Mouse (Mus musculus) forebrain, postnatal 0 days (tissue): ENCODE results near the gene Dync1h1. TPM values are rescaled to one million over a fixed set of nuclear protein-coding genes. Genes with fewer than 3 reads are reported as not detected.
A peak's percentile ranks its signal among the peaks of the same experiment; 100 is the strongest.

Source experiments
- ATAC-seq: fragments of 200-750 bp; cut with Nextera tagmentation; 2 replicates; pipeline ENCODE4 v1.8.0; 2017; ENCODE audit warnings: mild to moderate bottlenecking, moderate library complexity
- DNase-seq: peaks from one replicate; pipeline ENCODE4 v3.0.0-alpha.2; 2015
- H3K27ac ChIP-seq: fragments of 300-500 bp; sonication (generic); 2 replicates; pipeline ENCODE4 v1.5.1; 2014; ENCODE audit warnings: low read depth, mild to moderate bottlenecking, antibody characterized with exemption, low read length, moderate library complexity, mixed read lengths
- H3K27me3 ChIP-seq: fragments of 300-500 bp; sonication (generic); 2 replicates; pipeline ENCODE4 v1.6.1; 2014; ENCODE audit warnings: mild to moderate bottlenecking, low read length, mixed read lengths; ENCODE audit not compliant: insufficient read depth
- H3K36me3 ChIP-seq: fragments of 300-500 bp; sonication (generic); 2 replicates; pipeline ENCODE4 v1.6.1; 2014; ENCODE audit warnings: mild to moderate bottlenecking, moderate library complexity; ENCODE audit not compliant: insufficient read depth
- H3K4me1 ChIP-seq: fragments of 300-500 bp; sonication (generic); 2 replicates; pipeline ENCODE4 v1.6.1; 2014; ENCODE audit warnings: antibody characterized with exemption; ENCODE audit not compliant: insufficient read depth
- H3K4me2 ChIP-seq: fragments of 300-500 bp; sonication (generic); 2 replicates; pipeline ENCODE4 v1.6.1; 2014; ENCODE audit warnings: low read depth, mild to moderate bottlenecking, moderate library complexity
- H3K4me3 ChIP-seq: fragments of 300-500 bp; sonication (generic); 2 replicates; pipeline ENCODE4 v1.5.1; 2014; ENCODE audit warnings: low read depth, low read length, mixed read lengths
- H3K9ac ChIP-seq: fragments of 300-500 bp; sonication (generic); 2 replicates; pipeline ENCODE4 v1.6.1; 2014; ENCODE audit warnings: mild to moderate bottlenecking
- H3K9me3 ChIP-seq: fragments of 300-500 bp; sonication (generic); 2 replicates; pipeline ENCODE4 v1.6.1; 2016; ENCODE audit warnings: low read length
- CTCF ChIP-seq: sonication (generic); IDR thresholded peaks from 2 replicates; pipeline ENCODE4 v1.5.1; 2016; ENCODE audit warnings: antibody characterized with exemption, control low read depth, low read depth
- WGBS: fragments of 180-500 bp; shearing (Covaris S2); extraction: QIAGEN DNeasy Blood & Tissue Kit; methylation state at CpG from one replicate; pipeline ENCODE4 v1.1.7; 2014; 5-methylcytosine and 5-hydroxymethylcytosine counted together
- polyA plus RNA-seq: library from polyadenylated mRNA; unstranded; fragments of >200 nt; fragmentation: Nextera tagmentation; extraction: Ambion mirVana; gene quantifications from 2 replicates; pipeline ENCODE4 v1.2.1, GENCODE M21; 2015
- total RNA-seq: library from RNA; depleted of rRNA; stranded (reverse); fragments of >200 nt; gene quantifications from 2 replicates; pipeline ENCODE4 v1.2.3, GENCODE M21; 2014

Dync1h1 gene
- total and polyA plus RNA-seq, 2 experiments from 2014 or later, result 54.6 to 253 TPM

DNA sequence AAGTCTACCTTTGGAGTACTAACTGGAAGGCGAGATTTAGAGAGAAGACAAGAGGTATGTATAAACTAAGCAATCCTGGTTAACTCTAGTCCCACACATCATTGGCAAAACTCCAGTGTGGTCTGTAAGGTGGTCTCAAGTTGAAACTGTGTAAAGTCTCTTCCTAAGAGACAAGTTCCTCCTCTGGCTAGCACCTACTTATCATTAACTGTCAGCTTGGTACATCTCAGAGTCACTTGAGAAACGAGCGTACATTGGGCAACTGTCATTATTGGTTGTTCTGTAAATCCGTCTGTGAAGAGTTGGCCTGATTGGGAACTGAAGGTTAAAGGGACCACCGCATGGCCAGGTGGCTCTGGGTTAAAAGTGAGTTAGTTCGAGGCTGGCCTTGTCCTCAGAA lies 12.6 kb upstream of the Dync1h1 start:
- Histone ChIP-seq H3K9me3 (no peaks in the 10 kb centered on the region), H3K4me2 (no peak overlapping the region), H3K4me1 (peaks cover 9% of the 10 kb centered on the region), H3K4me3 (no peak overlapping the region), H3K27me3 (no peaks in the 10 kb centered on the region), H3K9ac (no peak overlapping the region), H3K27ac (no peak overlapping the region), H3K36me3 (no peaks in the 10 kb centered on the region)
- no peak for TF ChIP-seq CTCF
- no peak for ATAC-seq
- WGBS, result 80% methylated on average over 6 of the region's 6 CpGs
- no peak for DNase-seq

DNA sequence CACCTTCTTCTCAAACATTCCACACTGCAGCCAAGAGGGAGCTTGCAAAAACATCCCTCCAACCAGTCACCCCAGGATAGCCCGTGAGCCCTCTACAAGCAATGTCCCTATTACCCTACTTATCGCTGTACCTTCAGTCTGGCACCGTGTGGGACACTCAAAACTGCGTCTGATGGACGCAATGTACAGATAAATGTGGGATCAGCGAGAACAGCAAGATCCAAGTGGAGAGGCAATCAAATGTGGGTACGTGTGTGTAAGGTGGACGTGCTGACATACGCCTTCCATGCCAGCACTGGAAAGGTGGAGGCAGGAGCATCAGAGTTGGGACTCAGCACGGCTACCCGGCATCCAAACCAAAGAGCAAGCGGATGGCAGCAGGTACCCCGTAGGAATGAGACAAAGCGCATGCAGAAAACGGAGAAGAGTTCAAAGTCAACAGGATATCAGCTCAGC lies 10.4 kb upstream of the Dync1h1 start:
- WGBS, result 4% methylated on average over 15 of the region's 15 CpGs
- peak overlapping the region; percentile 90 for H3K4me2 ChIP-seq
- H3K27ac ChIP-seq, result peak overlapping the region; percentile 98
- peaks cover 9% of the 10 kb centered on the region for H3K4me1 ChIP-seq
- peak overlapping the region; percentile 87 for H3K4me3 ChIP-seq
- DNase-seq (no peak), ATAC-seq (peak; percentile 34; the same call in 1 of the 2 replicates)
- no peak for TF ChIP-seq CTCF
- H3K36me3 ChIP-seq, result no peaks in the 10 kb centered on the region
- no peaks in the 10 kb centered on the region for H3K27me3 ChIP-seq
- peak overlapping the region; percentile 90 for H3K9ac ChIP-seq
- no peaks in the 10 kb centered on the region for H3K9me3 ChIP-seq

DNA sequence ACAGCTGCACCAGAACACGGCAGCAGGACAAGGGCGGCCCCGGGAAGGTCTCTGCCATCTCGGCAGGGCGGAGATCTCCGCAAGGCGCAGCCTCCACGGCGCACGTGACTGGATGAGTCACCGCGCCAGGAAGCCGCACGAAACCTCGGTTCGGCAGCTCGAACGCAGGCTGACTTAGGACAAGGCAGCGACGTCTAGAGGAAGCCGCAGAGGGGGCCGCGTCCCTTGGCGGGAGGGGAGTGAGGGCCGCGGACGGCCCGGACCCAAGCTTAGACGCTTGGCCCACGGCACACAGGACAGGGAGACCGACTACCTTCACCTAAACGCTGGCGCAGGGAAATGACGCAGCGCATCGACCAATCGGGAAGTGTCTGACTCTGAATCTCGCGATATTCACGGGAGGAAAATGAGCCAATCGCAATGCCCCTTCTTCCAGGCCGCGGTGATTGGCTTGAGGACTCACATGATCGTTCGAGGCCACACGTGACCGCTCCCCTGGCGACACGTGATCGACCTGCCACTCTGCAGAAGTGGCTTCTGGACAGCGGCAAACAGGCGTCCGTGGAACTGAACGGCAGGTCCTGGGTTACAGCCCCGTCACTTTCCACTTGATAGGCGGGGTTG lies 9.9 kb upstream of the Dync1h1 start:
- no peaks in the 10 kb centered on the region for H3K9me3 ChIP-seq
- WGBS, result 2% methylated on average over 56 of the region's 56 CpGs
- peak overlapping the region; percentile 98 for H3K27ac ChIP-seq
- peak; percentile 100 for DNase-seq
- H3K4me3 ChIP-seq, result peak overlapping the region; percentile 87
- peaks cover 9% of the 10 kb centered on the region for H3K4me1 ChIP-seq
- peak; percentile 98 for ATAC-seq
- H3K9ac ChIP-seq, result peak overlapping the region; percentile 90
- no peak for TF ChIP-seq CTCF
- H3K4me2 ChIP-seq, result peak overlapping the region; percentile 90
- H3K36me3 ChIP-seq, result no peaks in the 10 kb centered on the region
- no peaks in the 10 kb centered on the region for H3K27me3 ChIP-seq

DNA sequence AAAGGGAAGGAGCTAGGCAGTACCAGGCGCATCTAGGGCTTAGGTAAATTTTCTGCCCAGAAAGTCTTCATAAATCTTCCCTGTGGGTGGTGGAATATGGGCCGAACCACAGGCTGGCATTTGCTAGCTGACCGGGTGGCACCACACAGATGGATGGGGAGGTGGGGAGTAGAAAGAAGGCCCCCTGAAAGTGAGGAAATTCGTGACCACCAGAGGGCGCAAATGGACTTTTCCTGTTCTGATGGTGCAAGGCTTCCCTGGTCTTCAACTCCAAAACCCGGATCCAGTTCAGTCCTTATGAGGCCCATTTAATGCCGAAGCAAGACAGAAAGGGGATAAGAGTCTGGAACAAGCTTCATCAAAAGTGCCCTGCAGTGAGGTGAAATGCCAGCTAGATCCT lies 2.7 kb upstream of the Dync1h1 start:
- peak; percentile 78 for TF ChIP-seq CTCF
- no peaks in the 10 kb centered on the region for H3K9me3 ChIP-seq
- H3K4me3 ChIP-seq, result no peak overlapping the region
- no peak overlapping the region for H3K4me2 ChIP-seq
- no peak overlapping the region for H3K9ac ChIP-seq
- DNase-seq, result peak; percentile 80
- ATAC-seq, result no peak
- 5% methylated on average over 7 of the region's 7 CpGs for WGBS
- no peak overlapping the region for H3K27ac ChIP-seq
- H3K4me1 ChIP-seq, result peaks cover 12% of the 10 kb centered on the region
- H3K36me3 ChIP-seq, result no peaks in the 10 kb centered on the region
- H3K27me3 ChIP-seq, result no peaks in the 10 kb centered on the region

DNA sequence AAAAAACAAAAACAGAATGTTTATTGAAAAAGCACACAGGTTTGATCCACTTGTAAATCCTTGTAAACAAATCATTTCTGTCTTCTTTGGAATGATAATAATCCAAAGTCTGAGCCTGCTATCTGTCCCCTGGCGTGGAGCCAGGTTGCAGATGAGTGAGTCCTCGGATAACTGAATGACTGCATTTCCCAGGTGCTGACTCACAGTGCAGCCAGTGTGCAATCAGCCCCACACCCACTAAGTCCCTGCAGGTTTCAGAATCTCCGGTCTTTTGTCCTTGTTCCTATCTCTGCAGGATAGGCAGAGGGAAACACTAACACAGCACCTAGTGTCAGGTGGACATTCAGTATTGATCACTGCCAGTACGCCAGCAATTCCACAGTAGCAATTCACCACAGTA lies 1.5 kb upstream of the Dync1h1 start:
- peaks cover 18% of the 10 kb centered on the region for H3K4me1 ChIP-seq
- 0 out of 2 replicates have a peak overlapping the region, but pooled peaks have one; percentile 99 for H3K4me3 ChIP-seq
- no peaks in the 10 kb centered on the region for H3K36me3 ChIP-seq
- H3K9ac ChIP-seq, result 0 out of 2 replicates have a peak overlapping the region, but pooled peaks have one; percentile 99
- H3K27ac ChIP-seq, result peak overlapping the region; percentile 29; the same call in 1 of the 2 replicates
- ATAC-seq (no peak), DNase-seq (peak; percentile 4)
- TF ChIP-seq CTCF, result no peak
- peak overlapping the region; percentile 77 for H3K4me2 ChIP-seq
- H3K9me3 ChIP-seq, result no peaks in the 10 kb centered on the region
- H3K27me3 ChIP-seq, result no peaks in the 10 kb centered on the region
- 63% methylated on average over 4 of the region's 4 CpGs for WGBS

DNA sequence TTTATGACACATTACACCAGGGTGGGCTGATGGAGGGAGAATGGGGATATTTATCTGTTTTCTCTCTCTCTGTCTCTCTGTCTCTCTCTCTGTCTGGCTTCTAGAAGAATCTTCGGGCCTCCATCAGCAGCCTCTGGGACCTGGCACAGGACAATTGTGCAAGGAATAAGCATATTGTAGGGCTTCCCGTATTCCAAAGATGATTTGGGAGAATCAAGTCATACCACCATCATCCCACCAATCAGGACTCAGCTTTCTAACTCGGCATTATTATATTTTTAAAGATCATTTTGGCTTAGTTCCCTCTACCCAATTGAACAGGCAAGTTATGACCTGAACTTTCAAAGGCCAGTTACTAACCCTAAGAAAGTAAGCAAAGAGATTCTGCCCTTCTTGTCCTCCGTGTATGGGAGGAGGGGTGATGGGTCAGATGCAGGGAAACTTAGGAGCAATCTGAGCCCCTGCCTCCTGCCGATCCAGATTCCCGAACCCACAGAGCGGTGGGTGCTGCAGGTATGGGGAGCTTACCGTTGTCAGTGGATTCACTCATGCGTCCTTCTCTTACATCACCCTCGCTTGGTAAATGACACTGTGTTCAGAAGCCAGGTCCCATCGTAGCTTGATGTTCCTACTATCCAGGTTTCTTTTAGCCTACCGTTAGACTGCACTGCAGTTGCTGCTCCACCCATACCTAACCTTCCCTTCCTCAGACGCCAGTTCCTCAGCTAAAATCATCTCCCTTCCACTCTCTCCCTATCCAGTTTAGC lies 844 bp upstream of the Dync1h1 start:
- no peaks in the 10 kb centered on the region for H3K27me3 ChIP-seq
- H3K9ac ChIP-seq, result peak overlapping the region; percentile 99
- DNase-seq (peak; percentile 43), ATAC-seq (peak; percentile 3; the same call in 1 of the 2 replicates)
- H3K4me3 ChIP-seq, result peak overlapping the region; percentile 99
- H3K36me3 ChIP-seq, result no peaks in the 10 kb centered on the region
- H3K27ac ChIP-seq, result peak overlapping the region; percentile 29; the same call in 1 of the 2 replicates
- no peak for TF ChIP-seq CTCF
- peaks cover 18% of the 10 kb centered on the region for H3K4me1 ChIP-seq
- peak overlapping the region; percentile 77 for H3K4me2 ChIP-seq
- no peaks in the 10 kb centered on the region for H3K9me3 ChIP-seq
- 51% methylated on average over 13 of the region's 13 CpGs for WGBS

DNA sequence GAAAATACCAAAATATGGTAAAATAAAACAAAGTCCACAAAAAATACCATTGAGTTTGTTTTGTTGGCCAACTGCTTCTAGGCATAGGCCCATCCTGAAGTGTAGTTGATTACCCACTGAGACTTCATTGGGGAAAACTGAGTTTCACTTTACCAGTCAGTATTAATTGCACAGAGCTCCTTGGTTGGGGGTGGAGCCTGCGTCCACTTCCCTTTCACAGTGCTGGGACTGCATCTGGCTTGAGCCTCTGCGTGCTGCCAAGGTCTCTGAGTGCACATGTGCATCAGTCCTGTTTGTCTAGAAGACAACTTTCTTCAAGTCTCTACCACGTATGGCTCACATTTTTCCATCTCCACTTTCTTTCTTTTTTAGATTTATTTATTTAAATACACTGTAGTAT lies 4.9 kb downstream of the Dync1h1 start:
- 86% methylated on average over 3 of the region's 3 CpGs for WGBS
- no peak for ATAC-seq
- no peak for TF ChIP-seq CTCF
- H3K4me1 ChIP-seq, result peaks cover 14% of the 10 kb centered on the region
- H3K4me3 ChIP-seq, result no peak overlapping the region
- no peaks in the 10 kb centered on the region for H3K9me3 ChIP-seq
- no peaks in the 10 kb centered on the region for H3K36me3 ChIP-seq
- H3K9ac ChIP-seq, result no peak overlapping the region
- H3K4me2 ChIP-seq, result no peak overlapping the region
- no peak for DNase-seq
- H3K27ac ChIP-seq, result no peak overlapping the region
- H3K27me3 ChIP-seq, result no peaks in the 10 kb centered on the region
